Mouse (Mus musculus): Measurements from ENCODE around the gene Polg2.
"Not testable (repeated sequence)": the region's sequence is repeated elsewhere in the genome, so short reads cannot be mapped to it uniquely, and the experiment has no call there.

The Polg2 gene

GRCm38 (mm10) chr11:106730714-106731113 is 48.6 kb downstream of the Polg2 start:
- in situ Hi-C loops (cut with MboI; ENCODE audit: low sequenced_read_pairs) = no loop called here

GRCm38 (mm10) chr11:106729656-106730055 is 49.7 kb downstream of the Polg2 start:
- in situ Hi-C loops (cut with MboI; ENCODE audit: low sequenced_read_pairs) = no loop called here

DNA sequence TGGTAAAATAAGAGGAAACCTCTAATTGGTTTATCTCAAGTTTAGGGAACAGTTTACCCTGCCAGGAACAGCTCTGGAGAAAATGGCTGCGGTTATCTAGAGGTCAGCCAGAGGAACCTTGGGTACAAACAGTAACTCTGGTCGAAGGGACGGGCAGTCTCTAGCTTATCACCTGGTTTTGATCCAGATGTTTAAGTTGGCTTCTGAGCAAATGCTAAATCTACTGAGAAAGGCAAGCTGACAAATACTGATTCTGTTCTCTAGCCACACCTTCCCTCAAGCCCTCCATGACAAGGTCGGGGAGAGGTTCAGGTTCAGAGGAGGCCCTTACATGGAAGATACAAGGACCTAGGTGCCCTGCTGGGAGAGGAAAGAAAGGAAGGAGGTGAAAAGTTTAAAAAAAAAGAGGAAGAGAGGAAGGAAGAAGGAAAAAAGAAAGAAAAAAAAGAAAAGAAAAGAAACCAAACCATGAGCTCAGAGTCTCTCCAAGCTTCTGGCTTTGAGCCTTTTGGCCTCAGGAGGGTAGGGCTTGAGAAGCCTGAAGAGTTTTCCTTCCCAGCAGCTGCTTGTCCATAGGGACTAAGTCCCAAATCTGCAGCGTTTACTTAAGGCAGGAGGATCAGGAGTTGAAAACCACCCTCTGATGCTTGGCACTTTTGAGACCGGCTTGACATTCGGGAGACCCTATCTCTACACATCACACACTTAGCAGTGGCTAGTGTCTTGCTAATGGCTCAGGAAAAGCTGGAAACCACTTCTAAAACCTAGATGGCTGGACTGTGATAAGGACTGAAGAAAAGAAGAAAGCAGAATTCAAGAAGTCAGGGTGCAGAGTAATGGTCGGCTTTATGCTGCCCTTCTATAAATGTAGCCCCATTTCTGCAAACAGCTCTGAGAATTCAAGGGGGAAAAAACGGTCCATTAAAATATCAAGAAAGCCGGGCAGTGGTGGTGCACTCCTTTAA is 50.7 kb downstream of the Polg2 start:
- in situ Hi-C loops (cut with MboI; ENCODE audit: low sequenced_read_pairs) = no loop called here

GRCm38 (mm10) chr11:106727967-106728366 is 51.4 kb downstream of the Polg2 start:
- in situ Hi-C loops (cut with MboI; ENCODE audit: low sequenced_read_pairs) = no loop called here

DNA sequence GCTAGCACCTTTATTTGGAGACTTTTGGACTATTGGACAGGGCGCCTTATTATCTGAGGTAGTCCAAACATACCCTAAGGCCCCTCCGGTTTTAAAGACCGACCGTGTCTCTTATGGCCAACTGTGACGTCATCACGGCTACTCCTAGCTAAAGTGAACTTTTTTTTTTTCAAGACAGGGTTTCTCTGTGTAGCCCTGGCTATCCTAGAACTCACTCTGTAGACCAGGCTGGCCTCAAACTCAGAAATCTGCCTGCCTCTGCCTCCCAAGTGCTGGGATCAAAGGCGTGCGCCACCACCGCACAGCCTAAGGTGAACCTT is 54.5 kb downstream of the Polg2 start:
- in situ Hi-C loops (cut with MboI; ENCODE audit: low sequenced_read_pairs) = not testable (repeated sequence)

- in situ Hi-C loops (cut with MboI; ENCODE audit: low sequenced_read_pairs) = no loop called here
Observed at GRCm38 (mm10) chr11:106724176-106724915, 55.0 kb downstream of the Polg2 start.

GRCm38 (mm10) chr11:106723611-106724125 is 55.7 kb downstream of the Polg2 start:
- in situ Hi-C loops (cut with MboI; ENCODE audit: low sequenced_read_pairs) = no loop called here

DNA sequence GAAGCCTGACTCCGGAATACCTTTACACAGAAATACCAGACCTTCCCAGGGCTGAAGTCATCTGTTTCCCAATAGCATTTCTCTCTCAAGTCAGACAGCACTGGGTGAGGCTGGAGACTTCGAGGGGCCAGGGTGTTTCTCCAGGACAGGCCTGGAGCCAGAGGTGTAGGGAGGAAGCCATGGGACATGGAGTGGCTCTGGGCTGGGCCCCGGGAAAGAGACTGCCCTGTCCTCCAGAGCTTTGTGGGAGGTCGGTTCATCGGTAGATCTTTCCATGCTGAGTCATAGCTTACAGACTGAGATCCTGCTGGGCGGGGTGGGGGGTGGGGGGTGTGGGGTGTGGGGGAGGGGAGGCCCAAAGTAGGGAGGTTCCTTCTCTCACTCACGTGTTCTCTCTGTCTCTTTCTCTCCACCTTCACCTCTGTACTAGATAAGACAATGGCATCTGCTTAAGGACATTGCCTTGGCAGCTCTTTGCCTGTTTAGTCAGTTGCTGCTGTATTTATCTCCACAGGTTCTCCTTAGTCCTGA is 56.4 kb downstream of the Polg2 start:
- in situ Hi-C loops (cut with MboI; ENCODE audit: low sequenced_read_pairs) = no loop called here

GRCm38 (mm10) chr11:106720379-106720778 is 59.0 kb downstream of the Polg2 start:
- in situ Hi-C loops (cut with MboI; ENCODE audit: low sequenced_read_pairs) = no loop called here
